8 mouse cellular contexts compared by ENCODE assay signal in the genomic region with DNA sequence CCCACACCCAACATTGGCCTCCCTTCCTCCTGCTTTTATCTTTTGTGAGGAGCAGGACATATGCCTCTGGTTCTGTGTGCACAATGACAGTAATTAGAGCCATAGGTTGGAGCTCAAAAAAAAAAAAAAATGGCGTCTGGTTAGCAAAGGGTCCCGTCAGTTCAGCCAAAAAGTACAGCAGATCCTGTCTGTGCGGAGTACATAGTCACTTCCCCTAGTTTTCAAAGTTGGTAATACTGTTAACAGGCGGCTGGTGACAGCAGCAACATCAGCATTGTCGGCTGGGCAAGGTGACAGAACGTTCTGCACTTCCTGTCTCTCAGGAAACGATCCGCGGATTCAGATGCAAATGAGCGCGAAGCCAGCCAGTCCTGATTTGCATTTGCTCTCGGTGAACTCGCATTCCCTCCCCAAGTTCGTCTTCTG.
DNase-seq lines count a peak whose midpoint lies in the region; ATAC-seq lines count a peak whose summit lies in the region.

No protein-coding gene starts in this region.

- H3K4me3 ChIP-seq in forebrain, embryonic 11.5 days (ENCODE audit: low read depth, low read length) = peak overlapping the region; percentile 24

- H3K9me3 ChIP-seq in forebrain, embryonic 11.5 days (ENCODE audit: control insufficient read depth, low read length) = no peaks in the 10 kb centered on the region

- WGBS in forebrain, embryonic 11.5 days = 4% methylated on average over 14 of the region's 14 CpGs

- peak; percentile 61; the same call in 1 of the 2 replicates for ATAC-seq in forebrain, embryonic 11.5 days (replicated peaks; ENCODE audit: low FRiP score)

- peak overlapping the region; percentile 9; the same call in 1 of the 2 replicates for H3K9ac ChIP-seq in forebrain, embryonic 11.5 days (ENCODE audit: low read length)

- peak overlapping the region; percentile 54 for H3K4me2 ChIP-seq in forebrain, embryonic 11.5 days (ENCODE audit: low read depth, low read length, severe bottlenecking)

- H3K36me3 ChIP-seq in forebrain, embryonic 11.5 days (ENCODE audit: control insufficient read depth, insufficient read depth, low read length) = no peaks in the 10 kb centered on the region

- no peaks in the 10 kb centered on the region for H3K27me3 ChIP-seq in forebrain, embryonic 11.5 days (ENCODE audit: control insufficient read depth, insufficient read depth, low read length)

- DNase-seq in ovary, postnatal 14 days (ENCODE audit: low spot score) = peak; percentile 22
- DNase-seq in ovary, adult 18-20 months (ENCODE audit: low spot score) = no peak
- DNase-seq in forebrain, embryonic 11.5 days (ENCODE audit: low spot score) = peak; percentile 65
- DNase-seq in heart, postnatal 4 days = peak; percentile 69
- DNase-seq in kidney, postnatal 4 days = peak; percentile 55 to 72
- DNase-seq in lung, postnatal 14 days = peak; percentile 35
- DNase-seq in retina, postnatal 1 day = peak; percentile 50
- peak; percentile 22 for DNase-seq in yolk sac, embryonic 10.5 days (ENCODE audit: low spot score)

- H3K27ac ChIP-seq in forebrain, embryonic 11.5 days (ENCODE audit: low read depth, low read length) = no peak overlapping the region

- peaks cover 3% of the 10 kb centered on the region; the same call in 1 of the 2 replicates for H3K4me1 ChIP-seq in forebrain, embryonic 11.5 days (replicated peaks; ENCODE audit: control insufficient read depth, insufficient read depth, low read length)
